Mouse (Mus musculus) CD4-positive helper T cell, adult 2 months (primary cell): ENCODE data around the gene Tefm.
"Not testable (repeated sequence)": the region's sequence is repeated elsewhere in the genome, so short reads cannot be mapped to it uniquely, and the experiment has no call there.

Experiments
- DNase-seq: peaks from one replicate; pipeline ENCODE4 v3.0.0-alpha.2; 2012; ENCODE audit warnings: low read depth, missing footprints, low spot score

Tefm gene

GRCm38 (mm10) chr11:80141825-80142521 is at the start of gene Tefm:
Tefm (minus strand) TSS chr11:80142175.
- DNase-seq, result peak; percentile 84

DNA sequence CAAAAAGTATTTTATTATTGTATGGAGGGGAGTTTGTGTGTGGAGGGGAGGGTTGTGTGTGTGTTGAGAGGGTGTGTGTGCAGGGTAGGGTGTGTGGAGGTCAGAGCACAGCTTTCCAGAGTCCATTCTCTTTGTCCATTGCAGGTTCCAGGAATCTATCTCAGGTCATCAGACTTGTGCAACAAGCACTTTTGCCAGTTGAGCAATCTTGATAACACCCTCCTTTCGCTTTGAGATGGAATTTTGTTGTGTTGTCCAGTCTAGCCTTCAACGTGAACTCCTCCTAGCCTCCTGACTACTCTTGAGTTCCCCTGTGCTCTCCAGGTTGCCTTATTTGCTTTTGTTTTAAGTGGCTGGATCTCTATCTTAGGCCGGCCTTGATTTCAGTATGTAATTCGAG is 48.3 kb upstream of the Tefm start:
- no peak for DNase-seq

DNA sequence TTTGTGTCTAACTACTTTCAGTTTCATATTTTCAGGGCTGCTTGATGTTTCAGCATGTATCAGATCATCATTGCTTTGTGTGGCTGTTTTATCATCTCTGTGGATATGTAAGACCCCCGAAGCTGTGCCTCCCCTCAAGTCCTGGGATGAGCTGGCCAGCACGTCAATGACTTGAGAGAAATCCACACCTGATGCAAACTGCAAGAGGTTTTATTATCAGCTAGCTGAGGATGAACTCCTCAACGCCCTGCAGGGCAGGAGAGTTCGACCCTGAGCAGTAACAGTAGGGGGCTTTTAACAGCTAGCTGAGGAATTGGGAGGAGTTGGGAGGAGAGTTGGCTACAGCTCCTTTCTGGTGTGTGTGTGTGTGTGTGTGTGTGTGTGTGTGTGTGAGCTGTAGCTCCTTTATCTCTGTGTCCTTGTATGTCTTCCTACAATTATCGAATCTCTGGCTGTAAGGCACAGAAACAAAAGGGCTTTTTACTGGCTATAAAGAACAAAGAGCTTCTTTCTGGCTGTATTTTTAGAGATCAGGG is 43.5 kb upstream of the Tefm start:
- DNase-seq, result not testable (repeated sequence)

DNA sequence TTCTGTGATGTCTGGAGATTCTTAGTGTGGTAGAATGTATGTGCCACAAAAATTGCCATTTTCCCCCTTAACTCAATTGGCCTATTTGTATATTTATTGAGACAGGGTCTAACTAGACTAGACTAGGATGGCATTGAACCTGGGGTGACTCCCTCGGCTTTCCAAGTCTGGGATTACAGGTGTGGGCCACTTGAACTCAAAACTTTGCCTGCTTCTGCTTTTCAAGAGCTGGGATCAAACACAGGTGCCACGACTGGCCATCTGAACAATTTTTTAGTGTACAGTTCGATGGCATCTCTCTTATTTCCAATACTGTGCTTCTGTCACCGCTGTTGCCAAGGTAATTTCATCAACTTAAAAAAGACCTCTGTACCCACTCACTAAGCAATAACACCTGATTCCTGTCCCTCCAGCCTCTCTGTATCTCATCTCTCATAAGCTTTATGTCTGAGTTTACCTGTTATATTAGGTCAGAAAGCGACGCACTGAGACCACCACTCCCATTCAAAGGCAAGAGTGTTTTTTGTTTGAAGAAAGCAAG is 42.6 kb upstream of the Tefm start:
- DNase-seq, result no peak

GRCm38 (mm10) chr11:80183705-80184255 is 41.8 kb upstream of the Tefm start, which contains the start of gene Rnf135:
Rnf135 (plus strand) TSS chr11:80183851.
- peak; percentile 79 for DNase-seq

DNA sequence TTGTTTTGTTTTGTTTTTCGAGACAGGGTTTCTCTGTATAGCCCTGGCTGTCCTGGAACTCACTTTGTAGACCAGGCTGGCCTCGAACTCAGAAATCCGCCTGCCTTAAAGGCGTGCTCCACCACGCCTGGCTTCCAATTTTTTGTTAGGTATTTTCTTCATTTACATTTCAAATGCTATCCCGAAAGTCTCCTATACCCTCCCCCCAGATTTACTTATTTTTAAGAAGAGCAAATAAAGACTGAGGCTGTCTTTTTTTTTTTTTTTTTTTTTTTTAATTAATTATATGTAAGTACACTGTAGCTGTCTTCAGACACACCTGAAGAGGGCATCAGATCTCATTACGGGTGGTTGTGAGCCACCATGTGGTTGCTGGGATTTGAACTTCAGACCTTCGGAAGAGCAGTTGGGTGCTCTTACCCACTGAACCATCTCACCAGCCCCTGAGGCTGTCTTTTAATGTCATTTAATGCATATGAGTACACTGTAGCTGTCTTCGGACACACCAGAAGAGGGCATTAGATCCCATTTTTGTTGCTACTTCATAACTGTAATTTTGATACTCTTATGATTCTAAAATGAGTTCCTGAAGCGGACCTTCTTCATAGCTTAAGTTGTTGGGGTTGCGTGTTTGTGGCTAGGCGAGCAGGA is 41.2 kb upstream of the Tefm start:
- DNase-seq, result peak; percentile 23

GRCm38 (mm10) chr11:80181021-80181749 is 39.2 kb upstream of the Tefm start:
- DNase-seq, result no peak

GRCm38 (mm10) chr11:80178316-80178715 is 36.3 kb upstream of the Tefm start:
- no peak for DNase-seq

- DNase-seq, result no peak
These were observed 35.2 kb upstream of the Tefm start for GRCm38 (mm10) chr11:80176911-80177895.

GRCm38 (mm10) chr11:80173963-80174670 is 32.1 kb upstream of the Tefm start:
- DNase-seq, result no peak

DNA sequence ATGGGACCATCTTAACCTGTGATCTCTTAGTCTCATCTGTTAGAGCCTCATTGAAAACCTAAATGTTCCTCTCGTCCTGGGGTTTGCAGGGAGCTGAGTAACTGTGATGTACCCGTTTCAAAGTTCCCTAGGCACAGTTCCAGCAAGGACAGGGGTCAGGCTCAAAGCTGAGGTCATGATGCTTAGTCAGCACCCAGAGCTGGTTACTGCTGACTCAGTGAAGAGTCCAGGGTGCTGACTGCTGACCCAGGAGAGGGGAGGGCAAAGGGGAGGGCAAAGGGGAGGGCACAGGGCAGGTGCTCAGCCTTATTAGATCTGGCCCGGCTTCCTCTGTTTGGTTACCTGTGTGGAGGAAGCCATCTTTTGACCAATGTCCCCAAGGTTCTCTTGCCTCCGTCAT is 29.9 kb upstream of the Tefm start:
- DNase-seq, result no peak

DNA sequence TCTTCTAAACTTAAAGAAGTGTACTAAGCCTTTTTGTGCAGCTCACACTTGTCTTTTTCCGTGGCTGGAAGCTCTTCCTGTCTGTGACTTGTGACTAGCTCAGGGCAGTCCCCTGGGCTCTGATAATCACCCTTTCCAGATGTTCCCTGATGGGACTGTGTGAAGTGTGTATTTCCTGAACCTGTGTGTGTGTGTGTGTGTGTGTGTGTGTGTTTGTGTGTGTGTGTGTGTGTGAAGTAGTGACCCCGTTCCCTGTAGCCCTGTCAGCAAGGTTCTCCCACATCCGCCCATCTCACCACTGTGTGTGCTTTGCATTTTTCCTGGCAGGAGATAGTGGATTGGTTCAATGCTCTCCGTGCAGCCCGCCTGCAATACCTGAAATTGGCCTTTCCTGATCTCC is 28.4 kb upstream of the Tefm start:
- DNase-seq, result no peak

- no peak for DNase-seq
These were observed 27.7 kb upstream of the Tefm start for GRCm38 (mm10) chr11:80169629-80170028.

DNA sequence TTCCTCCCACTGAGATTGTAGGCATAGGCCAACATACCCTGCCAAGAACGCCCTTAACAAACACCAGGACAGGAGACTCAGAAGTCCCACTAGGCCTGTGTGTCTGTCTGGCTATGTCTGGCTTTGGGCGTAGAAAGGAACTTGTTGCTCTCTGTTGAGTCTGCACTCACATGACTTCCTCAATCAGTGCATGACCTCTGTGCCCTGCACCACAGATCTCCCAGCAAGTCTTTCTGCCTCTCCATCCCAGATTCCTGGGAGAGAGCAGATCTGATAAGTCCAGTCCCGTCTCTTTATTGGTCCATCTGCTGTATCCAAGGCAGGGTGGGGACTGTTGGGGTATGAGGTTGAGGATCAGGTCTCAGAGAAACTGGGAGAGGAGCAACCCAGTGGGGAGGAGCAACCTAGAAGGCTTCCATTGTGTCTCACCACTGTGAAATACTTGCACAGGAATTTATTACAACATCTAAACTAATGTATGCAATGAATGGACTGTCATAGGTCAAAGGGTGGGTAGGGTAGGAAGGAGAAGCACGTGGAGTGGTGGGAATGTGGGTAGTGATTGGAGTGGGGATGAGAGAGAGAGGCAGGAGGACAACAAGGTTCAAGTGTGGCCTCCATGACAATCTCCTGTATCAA is 26.8 kb upstream of the Tefm start:
- no peak for DNase-seq

DNA sequence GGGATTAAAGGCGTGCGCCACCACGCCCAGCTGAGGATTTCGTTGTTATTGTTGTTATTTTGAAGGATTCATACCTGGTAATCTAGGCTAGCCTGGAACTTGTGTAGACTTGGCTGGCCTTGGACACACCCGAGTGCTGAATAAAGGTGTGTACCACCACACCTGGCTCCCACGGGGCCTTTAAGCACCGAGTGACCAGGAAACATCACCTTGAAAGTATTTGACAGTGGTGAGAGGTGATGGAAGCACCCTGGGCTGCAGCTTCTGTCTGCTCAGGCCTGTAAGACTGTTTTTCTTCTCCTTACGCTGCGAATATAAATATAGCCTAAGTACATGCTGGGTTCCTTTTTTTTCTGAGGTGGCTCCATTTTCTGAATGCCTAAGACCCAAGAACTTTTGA is 26.1 kb upstream of the Tefm start:
- no peak for DNase-seq

- DNase-seq, result no peak
These were observed 22.2 kb upstream of the Tefm start for GRCm38 (mm10) chr11:80164224-80164623.

GRCm38 (mm10) chr11:80163362-80164116 is 21.6 kb upstream of the Tefm start:
- no peak for DNase-seq

DNA sequence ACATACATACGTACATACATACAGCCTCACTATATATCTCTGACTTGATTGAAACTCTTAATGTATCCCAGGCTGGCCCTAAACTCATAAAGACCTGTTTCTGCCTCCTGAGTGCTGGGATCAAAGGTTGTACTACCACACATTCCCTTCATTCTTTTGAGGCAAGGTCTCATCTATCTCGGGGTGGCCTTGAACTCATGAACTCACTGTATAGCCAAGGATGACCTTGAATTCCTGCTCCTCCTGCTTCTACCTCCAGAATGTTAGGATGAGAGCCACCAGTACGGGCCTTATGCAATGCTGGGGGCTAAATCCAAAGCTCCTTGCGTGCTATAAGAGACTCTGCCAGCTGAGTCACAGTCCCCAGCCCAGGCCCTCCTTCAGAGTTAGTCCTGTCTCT is 19.1 kb upstream of the Tefm start:
- DNase-seq, result no peak

DNA sequence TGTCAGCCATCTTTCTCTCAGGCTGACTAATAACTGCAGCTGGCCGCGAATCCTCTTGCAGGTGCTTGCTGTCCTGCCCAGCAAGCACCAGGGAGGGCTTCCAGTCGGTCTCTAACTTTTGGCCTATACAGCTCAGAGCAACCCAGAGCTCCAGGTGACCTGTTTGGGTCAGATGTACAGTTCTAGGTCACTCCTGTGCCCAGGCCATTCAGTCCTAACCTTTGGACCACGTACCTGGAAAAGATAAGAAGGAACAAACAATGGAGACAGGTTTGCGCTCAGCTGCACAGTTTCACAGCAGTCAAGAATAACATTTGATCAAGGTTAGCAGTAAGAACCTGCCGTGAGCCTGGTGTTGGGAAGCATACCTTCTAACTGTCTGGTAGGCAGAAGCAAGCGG is 17.0 kb upstream of the Tefm start:
- no peak for DNase-seq
